Mouse (Mus musculus): ENCODE data around the gene Crip2.

Gene Crip2

DNA sequence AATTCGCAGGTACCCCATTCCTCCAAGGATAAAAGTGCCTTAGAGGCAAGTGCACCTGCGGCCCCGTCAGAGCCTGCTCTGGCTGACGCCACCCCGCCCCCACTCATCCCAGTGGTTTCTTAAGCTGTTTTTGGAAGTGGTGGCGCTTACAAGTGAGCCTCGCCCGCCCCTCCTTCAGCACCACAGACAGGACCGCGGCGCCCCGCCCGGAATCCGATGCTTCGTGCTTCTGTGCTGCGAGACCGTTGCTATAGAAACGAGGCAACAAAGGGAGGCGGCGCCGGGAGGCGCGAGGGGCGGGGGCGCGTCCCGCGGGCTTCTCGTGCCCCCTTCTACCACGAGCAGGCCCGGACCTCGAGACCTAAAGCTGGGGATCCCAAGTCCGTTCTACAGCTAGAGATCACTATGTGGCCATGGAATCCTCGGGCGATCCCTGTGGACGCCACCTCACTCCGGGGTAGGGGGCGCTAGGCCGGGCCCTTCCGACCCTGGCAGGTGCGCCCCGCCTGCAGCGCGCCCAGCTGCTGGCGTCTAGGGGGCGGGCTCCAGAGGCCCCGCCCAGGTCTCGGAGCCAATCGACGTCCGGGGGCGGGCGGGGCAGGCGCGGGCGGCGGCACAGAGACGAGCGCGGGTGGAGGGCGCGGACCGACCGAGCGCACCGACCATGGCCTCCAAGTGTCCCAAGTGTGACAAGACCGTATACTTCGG is at the start of gene Crip2:
Gene Crip2, plus strand, starts transcription at position 329 of the 708 bp plus-strand sequence.
- DNase-seq (ENCODE audit: low spot score): peak; percentile 84

DNA sequence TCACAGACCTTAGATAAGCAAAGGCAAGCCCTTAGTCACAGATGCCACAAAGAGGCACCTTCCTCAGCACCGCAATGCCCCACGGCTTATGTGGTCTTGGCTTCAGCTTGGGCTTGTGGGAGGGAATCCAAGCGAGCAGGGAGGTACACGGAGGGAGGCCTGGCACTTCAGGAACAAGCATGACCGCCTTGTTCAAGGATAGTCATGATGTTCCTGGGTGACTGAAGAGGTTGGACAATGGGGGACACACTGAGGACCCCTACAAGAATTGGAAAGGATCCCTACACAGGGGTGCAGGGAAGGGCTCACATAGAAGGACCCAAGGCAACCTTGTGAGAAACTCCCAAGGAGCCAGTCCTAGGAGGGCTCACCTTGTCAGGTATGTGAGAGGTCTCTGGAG is 43.0 kb upstream of the Crip2 start:
- no peak for DNase-seq (ENCODE audit: low spot score)

- DNase-seq (ENCODE audit: low spot score): peak; percentile 50
Observed at GRCm38 (mm10) chr12:113097749-113098281, 42.2 kb upstream of the Crip2 start, which contains the start of gene Mta1. Mta1 (plus strand) TSS chr12:113098278.

- DNase-seq (ENCODE audit: low spot score): no peak
Observed at GRCm38 (mm10) chr12:113098530-113099151, 41.4 kb upstream of the Crip2 start.

- no peak for DNase-seq (ENCODE audit: low spot score)
Observed at GRCm38 (mm10) chr12:113099470-113100237, 40.4 kb upstream of the Crip2 start.

- DNase-seq (ENCODE audit: low spot score): peak; percentile 39
Observed at GRCm38 (mm10) chr12:113100448-113101076, 39.5 kb upstream of the Crip2 start.

DNA sequence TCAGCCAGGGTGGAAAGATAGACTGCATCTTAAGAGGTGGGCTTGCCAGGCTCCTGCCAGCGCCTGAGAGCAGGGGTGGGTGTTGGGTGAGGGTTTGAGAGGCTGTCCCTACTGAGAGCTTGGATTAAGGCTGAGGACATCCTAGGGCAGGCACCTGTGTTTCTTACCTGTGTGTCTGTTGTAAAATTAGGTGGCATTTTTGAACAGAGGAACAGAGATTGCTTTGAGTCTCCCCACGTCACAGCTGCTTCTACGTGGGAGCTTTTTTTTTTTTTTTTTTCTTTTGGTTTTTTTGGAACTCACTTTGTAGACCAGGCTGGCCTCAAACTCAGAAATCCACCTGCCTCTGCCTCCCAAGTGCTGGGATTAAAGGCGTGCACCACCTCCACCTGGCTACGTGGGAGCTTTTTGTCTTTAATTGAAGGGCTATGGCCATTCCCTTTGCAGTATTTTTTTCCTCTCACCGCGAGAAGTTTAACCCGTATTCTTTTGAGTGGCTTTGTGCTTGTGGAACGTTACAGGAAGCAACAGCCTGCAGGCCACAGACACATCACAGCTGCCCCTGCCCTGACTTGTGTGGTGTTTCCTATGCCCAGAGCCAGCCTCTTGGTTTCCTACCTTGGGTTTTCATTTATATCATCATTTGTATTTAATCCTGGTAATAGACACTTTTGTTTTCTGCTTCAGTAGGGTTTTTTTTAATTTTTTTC is 38.6 kb upstream of the Crip2 start:
- DNase-seq (ENCODE audit: low spot score): no peak

DNA sequence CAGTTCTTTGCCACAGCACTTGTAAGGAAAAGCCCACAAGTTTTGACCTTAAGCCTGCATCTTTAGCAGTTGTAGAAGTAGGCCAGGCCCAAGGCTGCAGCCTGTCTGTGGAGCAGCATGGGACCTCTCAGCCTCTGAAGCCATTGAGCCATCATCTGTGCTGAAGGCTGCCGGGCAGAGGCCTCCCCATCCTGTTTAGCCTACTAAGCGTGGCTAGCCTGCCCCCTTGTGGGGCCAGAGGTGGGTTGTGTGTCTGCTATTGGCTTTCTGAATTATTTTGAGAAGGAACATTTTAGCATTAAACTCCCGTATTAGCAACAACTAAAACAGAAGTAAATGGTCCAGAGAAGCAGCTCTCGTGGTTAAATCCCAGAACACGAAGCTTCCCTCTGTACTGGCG is 37.6 kb upstream of the Crip2 start:
- DNase-seq (ENCODE audit: low spot score): no peak

- no peak for DNase-seq (ENCODE audit: low spot score)
Observed at GRCm38 (mm10) chr12:113103846-113104451, 36.1 kb upstream of the Crip2 start.

- no peak for DNase-seq (ENCODE audit: low spot score)
Observed at GRCm38 (mm10) chr12:113106386-113106785, 33.6 kb upstream of the Crip2 start.

- DNase-seq (ENCODE audit: low spot score): no peak
Observed at GRCm38 (mm10) chr12:113107431-113108124, 32.5 kb upstream of the Crip2 start.

DNA sequence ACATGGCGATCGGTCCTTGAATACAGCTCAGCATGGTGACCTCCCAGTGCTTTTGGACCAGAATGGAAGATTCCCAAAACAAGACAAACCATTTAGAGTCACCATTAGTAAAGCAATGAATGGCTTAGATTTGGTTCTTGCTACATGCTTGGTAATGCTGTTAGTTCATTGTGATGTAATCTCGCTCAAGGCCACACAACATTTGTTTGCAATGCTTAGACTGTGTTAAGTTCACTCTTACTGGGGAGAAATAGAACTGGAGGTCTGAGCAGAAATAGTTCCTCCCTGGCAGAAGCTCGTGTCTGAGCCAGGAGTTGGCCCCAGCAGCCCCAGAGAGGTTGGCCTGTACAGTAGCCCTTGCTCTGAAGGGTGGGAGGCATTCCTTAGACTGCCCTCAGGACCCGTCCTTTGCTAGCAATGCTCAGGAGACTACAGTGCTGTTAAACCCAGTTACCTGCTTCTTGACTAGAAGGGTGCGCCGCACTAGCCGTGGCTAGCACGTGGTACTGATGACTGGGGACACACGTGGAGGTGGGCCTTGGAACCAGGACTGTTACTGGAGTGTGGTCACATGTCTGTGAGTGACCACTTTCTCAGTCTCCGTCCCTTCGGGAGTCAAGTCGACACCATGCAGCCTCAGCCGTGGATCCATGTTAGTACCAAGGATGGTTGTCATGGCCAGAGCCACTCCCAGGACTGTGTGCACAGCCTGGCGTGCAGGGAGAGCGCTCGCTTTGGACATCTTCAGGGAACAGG is 31.3 kb upstream of the Crip2 start:
- no peak for DNase-seq (ENCODE audit: low spot score)

GRCm38 (mm10) chr12:113109801-113110200 is 30.2 kb upstream of the Crip2 start:
- DNase-seq (ENCODE audit: low spot score): no peak

GRCm38 (mm10) chr12:113114141-113114540 is 25.9 kb upstream of the Crip2 start:
- DNase-seq (ENCODE audit: low spot score): no peak

- no peak for DNase-seq (ENCODE audit: low spot score)
Observed at GRCm38 (mm10) chr12:113114856-113115538, 25.0 kb upstream of the Crip2 start.

GRCm38 (mm10) chr12:113119516-113120410 is 20.3 kb upstream of the Crip2 start:
- peak; percentile 83 for DNase-seq (ENCODE audit: low spot score)

GRCm38 (mm10) chr12:113124726-113125125 is 15.3 kb upstream of the Crip2 start:
- DNase-seq (ENCODE audit: low spot score): no peak

GRCm38 (mm10) chr12:113130732-113131131 is 9.3 kb upstream of the Crip2 start:
- DNase-seq (ENCODE audit: low spot score): no peak
